Mouse (Mus musculus) olfactory bulb, adult 2 months (tissue): ENCODE results near the gene C1qtnf6. TPM values are rescaled to one million over a fixed set of nuclear protein-coding genes. Genes with fewer than 3 reads are reported as not detected.

Experiments
- H3K27ac ChIP-seq: fragments of 200-500 bp; 2 replicates; pipeline ENCODE4 v1.5.1; 2012; ENCODE audit warnings: low read depth, low read length; ENCODE audit not compliant: insufficient read depth
- H3K4me1 ChIP-seq: fragments of 200-500 bp; 2 replicates; pipeline ENCODE4 v1.6.1; 2012; ENCODE audit warnings: low read length; ENCODE audit not compliant: control insufficient read depth, insufficient read depth
- H3K4me3 ChIP-seq: fragments of 200-500 bp; 2 replicates; pipeline ENCODE4 v1.5.1; 2012; ENCODE audit warnings: mild to moderate bottlenecking, low read depth, low read length, moderate library complexity; ENCODE audit not compliant: insufficient read depth
- CTCF ChIP-seq: fragments of 200-500 bp; IDR thresholded peaks from 2 replicates; pipeline ENCODE4 v1.5.1; 2012; ENCODE audit warnings: low read depth, mild to moderate bottlenecking, low read length, moderate library complexity; ENCODE audit not compliant: insufficient read depth
- POLR2A ChIP-seq: fragments of 200-500 bp; IDR thresholded peaks from 2 replicates; pipeline ENCODE4 v1.6.1; 2012; ENCODE audit warnings: mild to moderate bottlenecking, low read depth, low read length, moderate library complexity; ENCODE audit not compliant: insufficient read depth
- WGBS: fragments of 180-500 bp; shearing (Covaris S2); methylation state at CpG from one replicate; pipeline ENCODE4 v1.1.7; 2018; 5-methylcytosine and 5-hydroxymethylcytosine counted together
- polyA plus RNA-seq: library from polyadenylated mRNA; stranded (reverse); fragments of >200 nt; gene quantifications from 2 replicates; pipeline ENCODE4 v1.2.4, GENCODE M21; 2012; ENCODE audit warnings: low replicate concordance; ENCODE audit not compliant: missing spikeins, insufficient read depth, insufficient read length

C1qtnf6 gene
- polyA plus RNA-seq, 1 experiment = not detected

- H3K27ac ChIP-seq = no peak overlapping the region
- no peak for TF ChIP-seq CTCF
- TF ChIP-seq POLR2A = no peak
- H3K4me1 ChIP-seq = peaks cover 4% of the 10 kb centered on the region; the same call in 1 of the 2 replicates
- 80% methylated on average over 11 of the region's 11 CpGs for WGBS
- no peak overlapping the region for H3K4me3 ChIP-seq
Observed at GRCm38 (mm10) chr15:78564764-78565435, 33.7 kb upstream of the C1qtnf6 start.

DNA sequence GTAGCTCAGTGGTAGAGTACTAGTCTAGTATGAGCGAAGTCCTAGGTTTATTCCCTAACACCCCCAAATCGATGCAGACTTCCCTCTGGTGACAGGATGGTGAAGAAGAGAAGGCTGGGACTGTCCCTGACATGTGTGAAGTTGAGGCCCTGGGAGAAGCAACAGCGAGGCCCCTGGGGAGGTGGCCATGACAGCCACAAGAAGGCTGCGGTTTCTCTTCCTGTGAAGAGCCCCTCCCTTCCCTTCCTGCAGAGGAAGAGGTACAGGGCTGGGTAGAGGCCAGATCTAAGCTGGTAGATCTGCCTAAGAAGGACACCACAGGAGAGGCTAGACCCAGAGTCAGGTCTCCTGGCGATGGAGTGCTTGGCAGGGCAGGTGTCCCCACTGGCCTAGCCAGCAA is 32.7 kb upstream of the C1qtnf6 start:
- TF ChIP-seq POLR2A (no peak), CTCF (no peak)
- 90% methylated on average over 5 of the region's 5 CpGs for WGBS
- H3K4me1 ChIP-seq = peaks cover 12% of the 10 kb centered on the region

DNA sequence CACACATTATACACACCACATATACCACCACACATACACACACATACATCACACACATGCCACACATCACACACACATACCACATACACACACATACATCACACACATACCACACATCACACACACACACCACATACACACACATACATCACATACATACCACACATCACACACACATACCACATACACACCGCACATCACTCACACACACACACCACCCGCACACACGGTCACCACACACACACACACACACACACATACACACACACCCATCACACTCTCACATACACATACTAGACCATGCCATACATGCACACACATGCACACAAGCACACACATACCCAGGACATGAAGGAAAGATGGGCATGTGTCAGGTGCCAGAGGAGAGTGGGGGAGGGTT is 32.1 kb upstream of the C1qtnf6 start:
- WGBS = 100% methylated on average over 3 of the region's 3 CpGs
- TF ChIP-seq POLR2A (no peak), CTCF (no peak)
- peaks cover 16% of the 10 kb centered on the region for H3K4me1 ChIP-seq

More for the DNA sequence above, 32.7 kb upstream of the C1qtnf6 start:
- Histone ChIP-seq H3K4me3 (no peak overlapping the region), H3K27ac (no peak overlapping the region)

GRCm38 (mm10) chr15:78559141-78559979 is 28.1 kb upstream of the C1qtnf6 start:
- H3K27ac ChIP-seq = no peak overlapping the region
- H3K4me1 ChIP-seq = peaks cover 21% of the 10 kb centered on the region
- no peak overlapping the region for H3K4me3 ChIP-seq
- TF ChIP-seq CTCF (no peak), POLR2A (no peak)
- WGBS = 53% methylated on average over 11 of the region's 11 CpGs

More for the DNA sequence above, 32.1 kb upstream of the C1qtnf6 start:
- Histone ChIP-seq H3K27ac (no peak overlapping the region), H3K4me3 (no peak overlapping the region)

- Histone ChIP-seq H3K4me3 (no peak overlapping the region), H3K4me1 (peaks cover 21% of the 10 kb centered on the region), H3K27ac (no peak overlapping the region)
- TF ChIP-seq CTCF = no peak
- no peak for TF ChIP-seq POLR2A
- WGBS = 74% methylated on average over 10 of the region's 10 CpGs
Observed at GRCm38 (mm10) chr15:78557693-78558535, 26.7 kb upstream of the C1qtnf6 start.

- no peak overlapping the region for H3K4me3 ChIP-seq
- no peak for TF ChIP-seq POLR2A
- TF ChIP-seq CTCF = no peak
- H3K4me1 ChIP-seq = peaks cover 22% of the 10 kb centered on the region
- no peak overlapping the region for H3K27ac ChIP-seq
- WGBS = 66% methylated on average over 25 of the region's 25 CpGs
Observed at GRCm38 (mm10) chr15:78554545-78555313, 23.5 kb upstream of the C1qtnf6 start.

- H3K27ac ChIP-seq = peak overlapping the region; percentile 80
- TF ChIP-seq POLR2A = no peak
- TF ChIP-seq CTCF = no peak
- no peak overlapping the region for H3K4me3 ChIP-seq
- 49% methylated on average over 4 of the region's 4 CpGs for WGBS
- peaks cover 36% of the 10 kb centered on the region for H3K4me1 ChIP-seq
Observed at GRCm38 (mm10) chr15:78549189-78549734, 18.0 kb upstream of the C1qtnf6 start.

GRCm38 (mm10) chr15:78548711-78549110 is 17.5 kb upstream of the C1qtnf6 start:
- WGBS = 36% methylated on average over 8 of the region's 8 CpGs
- H3K27ac ChIP-seq = peak overlapping the region; percentile 80
- no peak for TF ChIP-seq CTCF
- no peak for TF ChIP-seq POLR2A
- peaks cover 40% of the 10 kb centered on the region for H3K4me1 ChIP-seq
- H3K4me3 ChIP-seq = no peak overlapping the region

DNA sequence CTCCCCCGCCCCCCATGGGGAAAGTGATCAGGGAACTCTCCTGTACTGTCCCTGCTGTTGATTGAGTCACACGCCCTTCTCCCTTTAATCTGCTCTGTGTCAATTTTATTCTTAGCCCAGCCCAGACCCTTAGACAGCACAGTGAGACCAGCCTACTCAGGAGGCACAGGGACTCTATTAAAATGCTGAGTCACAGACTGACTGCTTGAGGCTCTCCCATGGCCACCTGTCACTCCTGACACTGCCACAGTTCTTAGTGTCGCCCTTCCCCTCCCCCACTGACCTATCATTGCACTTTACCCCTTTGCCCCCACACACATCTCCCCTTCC is 17.1 kb upstream of the C1qtnf6 start:
- Histone ChIP-seq H3K4me1 (peaks cover 44% of the 10 kb centered on the region), H3K4me3 (no peak overlapping the region), H3K27ac (peak overlapping the region; percentile 80)
- TF ChIP-seq POLR2A (no peak), CTCF (no peak)
- WGBS = 58% methylated on average over 3 of the region's 3 CpGs
